Mouse (Mus musculus): ENCODE measurements around the gene D5Ertd579e.

DNA sequence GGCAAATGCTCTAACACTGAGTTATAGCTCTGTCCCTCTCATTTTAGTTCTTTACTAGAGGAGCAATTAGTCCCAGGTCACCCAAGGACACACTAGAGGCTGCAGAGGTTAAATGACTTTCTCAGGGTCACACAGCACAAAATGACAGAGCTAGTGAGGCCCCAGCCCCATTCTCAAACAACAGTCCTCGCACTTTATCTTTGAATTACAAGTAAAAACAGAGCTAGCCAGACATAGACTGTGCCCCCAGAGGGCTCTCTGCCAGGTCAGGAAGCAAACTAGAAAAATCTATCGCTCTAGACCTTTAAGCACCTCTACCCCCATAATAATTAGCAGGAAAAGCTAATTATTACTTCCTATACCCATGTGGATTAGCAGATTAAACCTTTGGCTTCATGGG lies 128.2 kb downstream of the D5Ertd579e start:
- no peak for TF ChIP-seq GATA1 (IDR thresholded peaks at IDR 0.05; ENCODE audit: low read length)
- no peak for TF ChIP-seq TAL1 (IDR thresholded peaks at IDR 0.05; ENCODE audit: low read length)
